Comparison of ENCODE assay signal across 8 mouse cellular contexts in the genomic region with DNA sequence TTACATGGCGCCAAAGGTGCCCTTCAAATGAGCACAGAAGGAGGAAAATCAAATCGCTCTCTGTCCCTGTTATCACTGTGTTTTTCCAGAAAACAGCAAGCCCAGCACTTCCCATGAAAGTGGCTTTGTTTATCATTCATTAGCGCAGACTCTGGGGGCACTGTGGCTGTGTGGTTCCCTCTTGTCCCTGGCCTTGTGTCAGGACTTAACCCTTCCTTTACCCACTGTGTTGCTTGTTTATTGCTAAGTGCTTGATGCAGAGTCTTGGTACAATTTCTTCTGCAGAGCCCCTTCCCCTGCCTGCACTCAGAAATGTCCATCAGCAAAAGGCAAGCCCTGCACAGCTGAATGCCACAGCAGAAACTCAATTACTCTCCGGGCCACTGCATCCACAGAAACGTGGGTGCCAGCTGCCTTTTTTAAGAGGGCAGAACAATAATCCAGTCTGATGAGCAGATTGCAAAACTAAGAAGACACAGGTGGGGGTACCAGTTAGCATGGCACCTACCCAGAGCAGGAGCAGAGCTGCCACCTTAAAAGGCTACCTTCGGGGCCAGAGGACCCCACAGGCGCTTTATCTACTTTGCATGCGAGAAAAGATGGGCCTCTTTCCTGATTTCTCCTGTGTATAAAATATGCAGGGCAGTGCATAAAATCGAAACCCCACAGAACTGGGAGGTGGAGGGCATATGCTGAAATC.
DNase-seq lines count a peak whose midpoint lies in the region; ATAC-seq and TF ChIP-seq lines count a peak whose summit lies in the region.
"Had no signal": no experiment of that assay in that cellular context is flagged by ENCODE, and none has a peak within 500 bp of the region (broad histone marks: within the 10 kb centered on the region; RNA-seq: fewer than 3 reads in every experiment).

No protein-coding gene starts in this region.

- no peak for ATAC-seq in embryonic facial prominence, embryonic 13.5 days (ENCODE audit: insufficient number of reproducible peaks, insufficient read depth, low FRiP score, low TSS enrichment, low read depth)
- peak; percentile 76 for ATAC-seq in forebrain, embryonic 16.5 days
- ATAC-seq in midbrain, postnatal 0 days (ENCODE audit: low FRiP score) = peak; percentile 46; the same call in 1 of the 2 replicates

- peaks cover 23% of the 10 kb centered on the region for H3K36me3 ChIP-seq in embryonic facial prominence, embryonic 13.5 days
- no peaks in the 10 kb centered on the region for H3K36me3 ChIP-seq in forebrain, embryonic 16.5 days (ENCODE audit: control insufficient read depth, insufficient read depth)
- no peaks in the 10 kb centered on the region for H3K36me3 ChIP-seq in midbrain, postnatal 0 days (ENCODE audit: insufficient read depth, low read length)

- peak overlapping the region; percentile 81 for H3K27ac ChIP-seq in layer of hippocampus, adult 2 months
- H3K27ac ChIP-seq in embryonic facial prominence, embryonic 13.5 days = peak overlapping the region; percentile 75; the same call in 1 of the 2 replicates
- H3K27ac ChIP-seq in forebrain, embryonic 16.5 days (ENCODE audit: low read length) = peak overlapping the region; percentile 58
- H3K27ac ChIP-seq in midbrain, postnatal 0 days (ENCODE audit: low read depth, low read length) = peak overlapping the region; percentile 63
- H3K27ac ChIP-seq: macrophage had no signal

- H3K9ac ChIP-seq in embryonic facial prominence, embryonic 13.5 days = no peak overlapping the region
- 0 out of 2 replicates have a peak overlapping the region, but pooled peaks have one; percentile 9 for H3K9ac ChIP-seq in forebrain, embryonic 16.5 days (replicated peaks; ENCODE audit: low read depth, low read length)
- no peak overlapping the region for H3K9ac ChIP-seq in midbrain, postnatal 0 days (replicated peaks; ENCODE audit: low read length, poor library complexity, severe bottlenecking)

- WGBS in embryonic facial prominence, embryonic 13.5 days = 56% methylated on average over 9 of the region's 9 CpGs
- WGBS in forebrain, embryonic 16.5 days = 9% methylated on average over 9 of the region's 9 CpGs
- 44% methylated on average over 9 of the region's 9 CpGs for WGBS in midbrain, postnatal 0 days

- H3K4me2 ChIP-seq in embryonic facial prominence, embryonic 13.5 days = no peak overlapping the region
- H3K4me2 ChIP-seq in forebrain, embryonic 16.5 days (ENCODE audit: low read length) = no peak overlapping the region
- no peak overlapping the region for H3K4me2 ChIP-seq in midbrain, postnatal 0 days (ENCODE audit: low read depth, low read length, poor library complexity, severe bottlenecking)

- H3K4me3 ChIP-seq in layer of hippocampus, adult 2 months = 0 out of 2 replicates have a peak overlapping the region, but pooled peaks have one; percentile 7
- no peak overlapping the region for H3K4me3 ChIP-seq in embryonic facial prominence, embryonic 13.5 days
- no peak overlapping the region for H3K4me3 ChIP-seq in forebrain, embryonic 16.5 days (replicated peaks; ENCODE audit: low read length)
- H3K4me3 ChIP-seq in midbrain, postnatal 0 days (ENCODE audit: low read depth, low read length) = no peak overlapping the region

- no peak for DNase-seq in layer of hippocampus, adult 2 months (ENCODE audit: low spot score in 2 of 2)
- DNase-seq in layer of hippocampus, postnatal 25 days (ENCODE audit: extremely low spot score in 1 of 2, low spot score in 1 of 2) = no peak
- DNase-seq in midbrain, postnatal 0 days (ENCODE audit: low spot score) = peak; percentile 69
- no peak for DNase-seq in adrenal gland, adult 18-20 months (ENCODE audit: low spot score in 2 of 2)
- no peak for DNase-seq in adrenal gland, adult 8-10 months

- peak; percentile 37 for TF ChIP-seq CTCF in layer of hippocampus, adult 2 months (conservative IDR thresholded peaks at IDR 0.05)
- TF ChIP-seq CTCF in midbrain, postnatal 0 days (IDR thresholded peaks at IDR 0.05) = peak; percentile 19

- peaks cover 49% of the 10 kb centered on the region for H3K4me1 ChIP-seq in embryonic facial prominence, embryonic 13.5 days
- H3K4me1 ChIP-seq in forebrain, embryonic 16.5 days (replicated peaks; ENCODE audit: control insufficient read depth, insufficient read depth, low read length) = peaks cover 40% of the 10 kb centered on the region
- peaks cover 14% of the 10 kb centered on the region for H3K4me1 ChIP-seq in midbrain, postnatal 0 days (ENCODE audit: insufficient read depth, low read length)

- H3K9me3 ChIP-seq in embryonic facial prominence, embryonic 13.5 days = no peaks in the 10 kb centered on the region
- H3K9me3 ChIP-seq in forebrain, embryonic 16.5 days (ENCODE audit: control insufficient read depth, low read length) = no peaks in the 10 kb centered on the region
- no peaks in the 10 kb centered on the region for H3K9me3 ChIP-seq in midbrain, postnatal 0 days (ENCODE audit: low read length)

- H3K27me3 ChIP-seq in embryonic facial prominence, embryonic 13.5 days = no peaks in the 10 kb centered on the region
- no peaks in the 10 kb centered on the region for H3K27me3 ChIP-seq in forebrain, embryonic 16.5 days (replicated peaks; ENCODE audit: control insufficient read depth, insufficient read depth, low read length)
- no peaks in the 10 kb centered on the region for H3K27me3 ChIP-seq in midbrain, postnatal 0 days (ENCODE audit: insufficient read depth, low read length)
